Mouse (Mus musculus): ENCODE data around the gene Fibp. TPM values are rescaled to one million over a fixed set of nuclear protein-coding genes. Genes with fewer than 3 reads are reported as not detected.
A peak's percentile ranks its signal among the peaks of the same experiment; 100 is the strongest.

Fibp gene
- polyA plus RNA-seq, 1 experiment from 2014 or later: 66.7 TPM

DNA sequence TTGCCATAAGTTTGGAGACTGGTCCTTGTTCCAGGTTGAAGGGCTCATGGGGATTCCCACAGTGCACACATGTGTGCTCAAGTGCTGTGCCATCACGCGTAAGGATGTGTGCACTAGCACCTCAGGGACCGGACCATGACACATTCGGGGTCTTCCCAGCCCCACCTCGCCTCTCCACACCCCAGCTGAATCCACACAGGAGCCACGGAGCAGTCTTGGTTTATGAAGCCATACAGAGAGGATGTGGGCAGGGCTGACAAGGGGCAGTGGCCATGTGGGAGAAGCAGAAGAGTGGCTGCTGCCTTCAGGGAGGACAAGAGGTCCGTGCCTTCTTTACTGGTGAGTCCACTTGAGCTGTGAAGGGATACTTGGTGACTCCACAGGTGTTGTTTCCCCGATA, 4.6 kb downstream of the Fibp start:
- 89% methylated on average over 8 of the region's 8 CpGs for WGBS
- ATAC-seq (replicated peaks; ENCODE audit: low FRiP score): no peak
- H3K4me1 ChIP-seq (replicated peaks; ENCODE audit: control insufficient read depth, insufficient read depth, low read length): peaks cover 8% of the 10 kb centered on the region
- H3K4me2 ChIP-seq: no peak overlapping the region
- H3K36me3 ChIP-seq (ENCODE audit: control insufficient read depth, insufficient read depth, low read length): peaks cover 19% of the 10 kb centered on the region
- no peaks in the 10 kb centered on the region for H3K9me3 ChIP-seq (ENCODE audit: control insufficient read depth, low read length)
- no peak overlapping the region for H3K4me3 ChIP-seq (ENCODE audit: low read depth, low read length)
- no peak overlapping the region for H3K27ac ChIP-seq (ENCODE audit: low read depth, low read length)
- H3K27me3 ChIP-seq (replicated peaks; ENCODE audit: control insufficient read depth, insufficient read depth, low read length): no peaks in the 10 kb centered on the region
- H3K9ac ChIP-seq (ENCODE audit: low read depth, low read length): no peak overlapping the region
- DNase-seq (ENCODE audit: low spot score): no peak

DNA sequence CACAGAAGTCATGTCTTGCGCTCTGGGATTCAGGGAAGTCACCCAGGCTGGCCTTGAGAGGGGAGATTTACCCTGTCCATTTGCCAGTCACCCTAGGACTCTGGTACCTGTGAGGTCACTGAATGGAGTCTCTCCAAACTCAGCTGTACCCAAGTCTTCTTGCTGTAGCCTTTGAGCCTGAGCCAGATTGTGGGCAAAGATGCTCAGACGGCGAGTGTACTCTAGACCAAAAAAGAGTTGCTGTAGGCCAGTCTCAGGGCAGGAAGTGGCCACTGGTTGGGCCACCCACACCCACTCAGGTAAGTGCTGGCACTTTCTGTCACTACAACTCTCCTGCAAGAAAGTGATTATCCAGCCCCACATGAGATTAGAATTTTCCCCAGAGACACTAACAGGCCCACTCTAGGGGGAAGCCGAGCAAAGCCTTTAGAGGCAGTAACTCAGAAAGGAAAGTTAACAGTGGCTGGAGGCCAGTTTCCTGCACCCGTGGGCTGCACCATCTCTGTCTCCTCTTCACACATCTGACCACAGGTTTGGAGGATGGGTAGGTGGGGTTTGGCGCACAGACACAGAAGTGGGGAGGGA, 6.6 kb downstream of the Fibp start:
- no peaks in the 10 kb centered on the region for H3K4me1 ChIP-seq (replicated peaks; ENCODE audit: control insufficient read depth, insufficient read depth, low read length)
- H3K36me3 ChIP-seq (ENCODE audit: control insufficient read depth, insufficient read depth, low read length): peaks cover 19% of the 10 kb centered on the region
- H3K4me3 ChIP-seq (ENCODE audit: low read depth, low read length): no peak overlapping the region
- no peak overlapping the region for H3K27ac ChIP-seq (ENCODE audit: low read depth, low read length)
- H3K9me3 ChIP-seq (ENCODE audit: control insufficient read depth, low read length): no peaks in the 10 kb centered on the region
- DNase-seq (ENCODE audit: low spot score): no peak
- H3K27me3 ChIP-seq (replicated peaks; ENCODE audit: control insufficient read depth, insufficient read depth, low read length): no peaks in the 10 kb centered on the region
- no peak overlapping the region for H3K4me2 ChIP-seq
- 87% methylated on average over 6 of the region's 6 CpGs for WGBS
- no peak overlapping the region for H3K9ac ChIP-seq (ENCODE audit: low read depth, low read length)
- no peak for ATAC-seq (replicated peaks; ENCODE audit: low FRiP score)

DNA sequence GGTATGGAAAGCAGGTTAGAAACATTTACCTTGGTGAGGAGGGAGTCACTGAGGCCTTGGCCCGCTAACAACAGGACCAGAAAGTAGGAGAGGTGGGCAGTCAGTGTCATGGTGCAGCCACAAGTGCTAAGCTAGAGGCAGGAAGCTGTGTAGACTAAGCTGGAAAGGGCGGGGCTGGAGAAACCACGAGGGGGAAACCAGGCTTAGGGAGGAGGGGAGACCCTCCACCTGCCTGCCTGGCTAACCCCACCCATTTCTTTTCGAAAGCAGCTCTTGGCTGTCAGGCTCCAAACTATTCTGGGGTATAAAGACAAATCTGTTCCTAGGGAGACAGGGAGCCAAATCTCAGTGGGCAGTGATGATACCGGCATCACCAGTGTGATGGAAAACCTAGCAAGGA, 8.0 kb downstream of the Fibp start, which contains the start of gene Ctsw:
Gene Ctsw (minus strand): TSS at position 134 of the 400 bp plus-strand sequence.
- Histone ChIP-seq H3K9me3 (ENCODE audit: control insufficient read depth, low read length) (no peaks in the 10 kb centered on the region), H3K27me3 (replicated peaks; ENCODE audit: control insufficient read depth, insufficient read depth, low read length) (no peaks in the 10 kb centered on the region), H3K4me3 (ENCODE audit: low read depth, low read length) (no peak within 1 kb of the TSS), H3K27ac (ENCODE audit: low read depth, low read length) (no peak within 1 kb of the TSS), H3K36me3 (ENCODE audit: control insufficient read depth, insufficient read depth, low read length) (peaks cover 17% of the 10 kb centered on the region), H3K4me1 (replicated peaks; ENCODE audit: control insufficient read depth, insufficient read depth, low read length) (no peaks in the 10 kb centered on the region), H3K9ac (ENCODE audit: low read depth, low read length) (no peak within 1 kb of the TSS), H3K4me2 (no peak within 1 kb of the TSS)
- ATAC-seq (replicated peaks; ENCODE audit: low FRiP score): no peak
- WGBS: 42% methylated on average over 5 of the region's 5 CpGs
- no peak for DNase-seq (ENCODE audit: low spot score)

DNA sequence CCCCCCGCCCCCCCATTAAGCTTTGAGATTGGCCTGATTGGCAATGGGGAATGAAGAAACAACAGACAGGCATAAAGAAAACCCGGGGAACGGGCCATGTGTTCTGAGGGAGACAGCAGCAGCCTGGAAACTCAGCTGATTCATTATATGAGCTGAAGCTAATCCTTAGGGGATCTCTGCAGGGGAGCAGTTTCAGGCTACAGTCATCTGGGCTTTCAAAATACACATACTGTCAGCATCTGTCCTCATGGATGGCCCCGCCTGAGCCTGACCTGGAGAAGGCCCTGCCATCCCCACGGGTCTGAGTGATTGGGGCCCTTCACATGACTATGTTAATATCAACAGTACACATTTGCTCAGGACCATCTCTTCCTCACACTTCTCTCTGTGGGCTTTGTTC, 11.4 kb downstream of the Fibp start:
- Histone ChIP-seq H3K4me2 (no peak overlapping the region), H3K4me3 (ENCODE audit: low read depth, low read length) (no peak overlapping the region), H3K27ac (ENCODE audit: low read depth, low read length) (no peak overlapping the region), H3K36me3 (ENCODE audit: control insufficient read depth, insufficient read depth, low read length) (peaks cover 5% of the 10 kb centered on the region; the same call in 1 of the 2 replicates), H3K27me3 (replicated peaks; ENCODE audit: control insufficient read depth, insufficient read depth, low read length) (no peaks in the 10 kb centered on the region; the same call in 1 of the 2 replicates), H3K4me1 (replicated peaks; ENCODE audit: control insufficient read depth, insufficient read depth, low read length) (peaks cover 4% of the 10 kb centered on the region; the same call in 1 of the 2 replicates), H3K9me3 (ENCODE audit: control insufficient read depth, low read length) (no peaks in the 10 kb centered on the region), H3K9ac (ENCODE audit: low read depth, low read length) (no peak overlapping the region)
- ATAC-seq (replicated peaks; ENCODE audit: low FRiP score): no peak
- WGBS: 60% methylated on average over 5 of the region's 5 CpGs
- DNase-seq (ENCODE audit: low spot score): no peak

DNA sequence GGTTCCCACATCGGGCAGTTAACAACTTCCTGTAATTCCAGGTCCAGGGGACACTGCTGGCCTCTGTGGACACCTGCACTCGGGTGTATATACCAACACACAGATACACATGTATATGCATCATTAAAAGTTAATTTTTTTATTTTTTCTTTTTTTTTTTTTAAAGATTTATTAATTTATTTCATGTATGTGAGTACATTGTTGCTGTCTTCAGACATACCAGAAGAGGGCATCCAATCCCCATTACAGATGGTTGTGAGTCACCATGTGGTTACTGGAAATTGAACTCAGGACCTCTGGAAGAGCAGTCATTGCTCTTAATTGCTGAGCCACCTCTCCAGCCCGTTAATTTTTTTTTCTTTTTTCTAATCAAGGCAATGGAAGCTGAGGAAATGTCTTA, 12.4 kb downstream of the Fibp start:
- Histone ChIP-seq H3K27me3 (replicated peaks; ENCODE audit: control insufficient read depth, insufficient read depth, low read length) (no peaks in the 10 kb centered on the region; the same call in 1 of the 2 replicates), H3K36me3 (ENCODE audit: control insufficient read depth, insufficient read depth, low read length) (0 out of 2 replicates have a peak, but pooled peaks cover 4% of the 10 kb centered on the region), H3K9me3 (ENCODE audit: control insufficient read depth, low read length) (no peaks in the 10 kb centered on the region), H3K4me2 (no peak overlapping the region), H3K9ac (ENCODE audit: low read depth, low read length) (no peak overlapping the region), H3K27ac (ENCODE audit: low read depth, low read length) (no peak overlapping the region), H3K4me1 (replicated peaks; ENCODE audit: control insufficient read depth, insufficient read depth, low read length) (peaks cover 4% of the 10 kb centered on the region; the same call in 1 of the 2 replicates), H3K4me3 (ENCODE audit: low read depth, low read length) (no peak overlapping the region)
- ATAC-seq (replicated peaks; ENCODE audit: low FRiP score): no peak
- no peak for DNase-seq (ENCODE audit: low spot score)
- 62% methylated on average over 3 of the region's 3 CpGs for WGBS

DNA sequence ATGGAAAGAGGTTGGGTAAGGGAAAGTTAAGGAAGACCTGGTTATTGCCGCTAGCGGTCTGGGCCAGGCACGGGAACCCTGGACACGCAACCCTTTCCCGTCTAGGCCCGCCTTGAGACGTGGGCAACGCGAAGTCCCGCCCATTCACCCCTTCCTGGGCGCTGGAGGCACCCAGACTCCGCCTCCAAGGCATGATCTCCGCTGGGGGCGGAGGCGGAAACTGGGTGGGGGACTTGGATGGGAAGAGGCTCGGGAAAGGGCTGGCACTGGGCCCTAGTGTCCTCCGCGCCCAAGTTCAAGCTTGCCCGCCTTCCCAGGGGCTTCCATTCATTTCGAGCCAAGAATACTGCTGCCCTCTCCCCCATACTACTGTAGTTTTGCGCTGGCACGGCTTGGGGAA, 13.3 kb downstream of the Fibp start, which contains the start of gene Efemp2:
Gene Efemp2 (plus strand): TSS at position 235 of the 400 bp plus-strand sequence.
- peak; percentile 81 for ATAC-seq (replicated peaks; ENCODE audit: low FRiP score)
- Histone ChIP-seq H3K9ac (ENCODE audit: low read depth, low read length) (peak within 1 kb of the TSS; percentile 65), H3K9me3 (ENCODE audit: control insufficient read depth, low read length) (no peaks in the 10 kb centered on the region), H3K36me3 (ENCODE audit: control insufficient read depth, insufficient read depth, low read length) (peaks cover 4% of the 10 kb centered on the region; the same call in 1 of the 2 replicates), H3K4me3 (ENCODE audit: low read depth, low read length) (peak within 1 kb of the TSS; percentile 62), H3K27me3 (replicated peaks; ENCODE audit: control insufficient read depth, insufficient read depth, low read length) (no peaks in the 10 kb centered on the region; the same call in 1 of the 2 replicates), H3K4me1 (replicated peaks; ENCODE audit: control insufficient read depth, insufficient read depth, low read length) (peaks cover 4% of the 10 kb centered on the region; the same call in 1 of the 2 replicates), H3K4me2 (peak within 1 kb of the TSS; percentile 96), H3K27ac (ENCODE audit: low read depth, low read length) (peak within 1 kb of the TSS; percentile 59)
- peak; percentile 81 for DNase-seq (ENCODE audit: low spot score)
- 4% methylated on average over 22 of the region's 22 CpGs for WGBS

DNA sequence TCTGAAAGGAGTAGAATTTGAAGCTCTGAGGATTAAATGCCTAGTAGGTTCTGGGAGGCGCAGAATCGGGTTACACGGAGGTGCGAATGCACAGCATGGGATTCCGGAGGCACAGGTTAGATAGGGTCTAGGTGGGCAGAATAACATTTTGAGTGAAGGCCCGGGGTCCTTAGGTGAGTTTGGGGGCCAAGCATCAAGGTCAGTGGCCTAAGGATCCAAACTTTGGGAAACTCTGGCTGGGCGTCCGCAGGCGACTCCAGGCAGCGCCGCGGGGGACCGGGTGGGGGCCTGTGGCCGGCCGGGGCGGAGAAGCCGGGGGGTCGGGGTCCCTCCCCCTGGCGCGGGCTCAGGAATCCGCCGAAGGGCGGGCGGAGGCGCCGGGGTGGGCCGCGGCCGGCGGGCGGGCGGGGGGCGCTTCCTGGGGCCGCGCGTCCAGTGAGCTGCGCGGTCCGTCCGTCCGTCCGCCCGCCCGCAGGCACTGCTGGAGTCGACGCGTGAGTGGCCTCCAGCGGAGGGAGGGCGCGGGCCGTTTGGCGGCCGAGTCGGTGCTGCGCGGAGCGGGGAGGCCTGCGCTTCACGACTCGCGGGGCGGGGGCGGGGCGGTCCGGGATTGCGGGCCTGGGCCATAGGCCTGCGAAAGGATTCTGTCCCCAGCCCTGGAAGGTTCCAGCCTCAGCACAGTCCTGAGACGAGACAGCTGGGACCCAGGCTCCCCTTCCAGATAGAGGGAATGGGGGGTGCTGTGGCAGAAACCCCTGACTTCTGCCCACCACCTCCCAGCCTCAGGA, 14.1 kb downstream of the Fibp start:
- H3K27ac ChIP-seq (ENCODE audit: low read depth, low read length): peak overlapping the region; percentile 59
- no peak for DNase-seq (ENCODE audit: low spot score)
- WGBS: 2% methylated on average over 63 of the region's 68 CpGs

DNA sequence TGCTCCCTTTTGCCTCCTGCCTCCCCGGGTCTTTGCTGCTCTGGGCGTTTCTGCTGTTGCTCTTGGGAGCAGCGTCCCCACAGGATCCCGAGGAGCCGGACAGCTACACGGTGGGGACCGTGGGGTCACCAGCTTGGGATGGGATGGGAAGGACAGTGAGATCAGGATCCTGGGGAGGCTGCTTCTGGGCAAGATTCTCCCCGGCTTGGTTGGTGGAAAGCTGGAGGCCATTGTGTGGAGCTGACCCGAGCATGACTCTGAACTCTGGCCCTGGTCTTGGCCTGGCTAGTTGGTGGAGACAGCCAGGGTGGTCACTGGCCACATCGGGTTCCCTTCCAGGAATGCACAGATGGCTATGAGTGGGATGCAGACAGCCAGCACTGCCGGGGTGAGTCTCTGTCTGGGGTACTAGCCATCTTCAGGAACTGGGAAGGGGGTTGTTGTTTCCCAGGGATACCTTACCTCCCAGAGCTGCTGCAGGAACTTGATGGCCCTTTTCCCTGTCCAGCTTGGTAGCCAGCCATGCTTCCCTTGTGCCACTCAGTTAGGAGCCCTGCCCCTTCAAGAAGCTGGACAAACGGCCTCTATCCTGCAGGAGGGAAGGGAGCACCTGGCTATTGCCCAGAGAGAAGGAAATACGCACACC, 14.8 kb downstream of the Fibp start:
- H3K4me3 ChIP-seq (ENCODE audit: low read depth, low read length): peak overlapping the region; percentile 62
- peak overlapping the region; percentile 96 for H3K4me2 ChIP-seq
- H3K9ac ChIP-seq (ENCODE audit: low read depth, low read length): peak overlapping the region; percentile 65
- WGBS: 31% methylated on average over 13 of the region's 13 CpGs
- DNase-seq (ENCODE audit: low spot score) (no peak), ATAC-seq (replicated peaks; ENCODE audit: low FRiP score) (no peak)
- no peaks in the 10 kb centered on the region for H3K9me3 ChIP-seq (ENCODE audit: control insufficient read depth, low read length)
- H3K27me3 ChIP-seq (replicated peaks; ENCODE audit: control insufficient read depth, insufficient read depth, low read length): no peaks in the 10 kb centered on the region; the same call in 1 of the 2 replicates
- peak overlapping the region; percentile 59 for H3K27ac ChIP-seq (ENCODE audit: low read depth, low read length)
- H3K4me1 ChIP-seq (replicated peaks; ENCODE audit: control insufficient read depth, insufficient read depth, low read length): peaks cover 4% of the 10 kb centered on the region; the same call in 1 of the 2 replicates
- peaks cover 6% of the 10 kb centered on the region; the same call in 1 of the 2 replicates for H3K36me3 ChIP-seq (ENCODE audit: control insufficient read depth, insufficient read depth, low read length)

More for the DNA sequence above, 14.1 kb downstream of the Fibp start:
- Histone ChIP-seq H3K4me1 (replicated peaks; ENCODE audit: control insufficient read depth, insufficient read depth, low read length) (peaks cover 4% of the 10 kb centered on the region; the same call in 1 of the 2 replicates), H3K9me3 (ENCODE audit: control insufficient read depth, low read length) (no peaks in the 10 kb centered on the region), H3K4me2 (peak overlapping the region; percentile 96), H3K27me3 (replicated peaks; ENCODE audit: control insufficient read depth, insufficient read depth, low read length) (no peaks in the 10 kb centered on the region; the same call in 1 of the 2 replicates), H3K36me3 (ENCODE audit: control insufficient read depth, insufficient read depth, low read length) (peaks cover 6% of the 10 kb centered on the region; the same call in 1 of the 2 replicates), H3K9ac (ENCODE audit: low read depth, low read length) (peak overlapping the region; percentile 65), H3K4me3 (ENCODE audit: low read depth, low read length) (peak overlapping the region; percentile 62)
- ATAC-seq (replicated peaks; ENCODE audit: low FRiP score): peak; percentile 25; the same call in 1 of the 2 replicates

Measured in liver, embryonic 11.5 days (tissue).